Mouse (Mus musculus): Measurements from ENCODE around the gene Mrpl42. TPM values are rescaled to one million over a fixed set of nuclear protein-coding genes. Genes with fewer than 3 reads are reported as not detected.

The Mrpl42 gene
- polyA plus RNA-seq, 2 experiments = 110 to 217 TPM

- ATAC-seq (ENCODE audit: insufficient read depth) = no peak
- WGBS (ENCODE audit: insufficient replicate concordance) = 75% methylated on average over 4 of the region's 4 CpGs
- peaks cover 64% of the 10 kb centered on the region for H3K36me3 ChIP-seq (replicated peaks; ENCODE audit: control insufficient read depth, insufficient read depth, low read depth)
Observed at GRCm38 (mm10) chr10:95545051-95545450, 43.3 kb upstream of the Mrpl42 start.

DNA sequence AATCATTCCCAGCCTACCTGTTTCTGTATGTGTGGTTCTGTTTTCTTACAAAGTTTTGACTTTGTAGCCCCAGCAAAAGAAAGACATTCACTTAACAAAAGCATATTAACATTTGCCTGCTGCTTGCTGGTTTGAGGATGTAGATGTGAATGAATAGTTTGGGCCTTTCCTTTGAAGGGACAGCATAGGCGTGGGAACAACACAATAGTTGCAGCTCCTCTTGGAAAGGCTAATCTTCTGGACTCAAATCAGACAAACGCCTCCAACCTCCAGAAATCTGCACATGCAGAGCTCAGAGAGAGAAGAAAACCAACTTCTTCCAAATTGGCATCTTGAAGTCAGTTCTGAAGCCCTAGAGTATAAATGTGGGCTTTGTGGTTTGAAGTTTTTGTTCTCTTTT is 42.9 kb upstream of the Mrpl42 start:
- H3K36me3 ChIP-seq (replicated peaks; ENCODE audit: control insufficient read depth, insufficient read depth, low read depth) = peaks cover 60% of the 10 kb centered on the region
- H3K9me3 ChIP-seq (ENCODE audit: control insufficient read depth, low read length) = no peaks in the 10 kb centered on the region
- H3K27me3 ChIP-seq (ENCODE audit: control insufficient read depth, insufficient read depth, low read length) = no peaks in the 10 kb centered on the region
- WGBS (ENCODE audit: insufficient replicate concordance) = 84% methylated on average over 2 of the region's 2 CpGs
- no peak for TF ChIP-seq CTCF (IDR thresholded peaks at IDR 0.05; ENCODE audit: low read depth)
- ATAC-seq (ENCODE audit: insufficient read depth) (no peak), DNase-seq (ENCODE audit: low read depth in 3 of 3, low spot score in 3 of 3) (no peak)
- H3K27ac ChIP-seq = no peak overlapping the region
- H3K9ac ChIP-seq (replicated peaks) = no peak overlapping the region
- no peak overlapping the region for H3K4me3 ChIP-seq (ENCODE audit: insufficient read depth in 1 of 2, low read depth in 2 of 2, low read length in 2 of 2)
- H3K4me2 ChIP-seq (ENCODE audit: low read depth) = no peak overlapping the region
- no peaks in the 10 kb centered on the region for H3K4me1 ChIP-seq (replicated peaks; ENCODE audit: control insufficient read depth in 2 of 2, insufficient read depth in 2 of 2, low read length in 1 of 2)

More at GRCm38 (mm10) chr10:95545051-95545450, 43.3 kb upstream of the Mrpl42 start:
- H3K9ac ChIP-seq (replicated peaks) = no peak overlapping the region
- no peaks in the 10 kb centered on the region for H3K9me3 ChIP-seq (ENCODE audit: control insufficient read depth, low read length)
- H3K27ac ChIP-seq = no peak overlapping the region
- no peak overlapping the region for H3K4me3 ChIP-seq (ENCODE audit: insufficient read depth in 1 of 2, low read depth in 2 of 2, low read length in 2 of 2)
- no peaks in the 10 kb centered on the region for H3K4me1 ChIP-seq (replicated peaks; ENCODE audit: control insufficient read depth in 2 of 2, insufficient read depth in 2 of 2, low read length in 1 of 2)
- H3K27me3 ChIP-seq (ENCODE audit: control insufficient read depth, insufficient read depth, low read length) = no peaks in the 10 kb centered on the region
- H3K4me2 ChIP-seq (ENCODE audit: low read depth) = no peak overlapping the region
- TF ChIP-seq EP300 (IDR thresholded peaks at IDR 0.05; ENCODE audit: low read depth) (no peak), CTCF (IDR thresholded peaks at IDR 0.05; ENCODE audit: low read depth) (no peak)
- no peak for DNase-seq (ENCODE audit: low read depth in 3 of 3, low spot score in 3 of 3)

GRCm38 (mm10) chr10:95544004-95544403 is 42.3 kb upstream of the Mrpl42 start:
- Histone ChIP-seq H3K27me3 (ENCODE audit: control insufficient read depth, insufficient read depth, low read length) (no peaks in the 10 kb centered on the region), H3K36me3 (replicated peaks; ENCODE audit: control insufficient read depth, insufficient read depth, low read depth) (peaks cover 54% of the 10 kb centered on the region), H3K27ac (no peak overlapping the region), H3K4me3 (ENCODE audit: insufficient read depth in 1 of 2, low read depth in 2 of 2, low read length in 2 of 2) (no peak overlapping the region), H3K9me3 (ENCODE audit: control insufficient read depth, low read length) (no peaks in the 10 kb centered on the region), H3K9ac (replicated peaks) (no peak overlapping the region), H3K4me2 (ENCODE audit: low read depth) (no peak overlapping the region), H3K4me1 (replicated peaks; ENCODE audit: control insufficient read depth in 2 of 2, insufficient read depth in 2 of 2, low read length in 1 of 2) (no peaks in the 10 kb centered on the region)
- TF ChIP-seq EP300 (IDR thresholded peaks at IDR 0.05; ENCODE audit: low read depth) = no peak
- TF ChIP-seq CTCF (IDR thresholded peaks at IDR 0.05; ENCODE audit: low read depth) = no peak
- DNase-seq (ENCODE audit: low read depth in 3 of 3, low spot score in 3 of 3) (no peak), ATAC-seq (ENCODE audit: insufficient read depth) (no peak)

DNA sequence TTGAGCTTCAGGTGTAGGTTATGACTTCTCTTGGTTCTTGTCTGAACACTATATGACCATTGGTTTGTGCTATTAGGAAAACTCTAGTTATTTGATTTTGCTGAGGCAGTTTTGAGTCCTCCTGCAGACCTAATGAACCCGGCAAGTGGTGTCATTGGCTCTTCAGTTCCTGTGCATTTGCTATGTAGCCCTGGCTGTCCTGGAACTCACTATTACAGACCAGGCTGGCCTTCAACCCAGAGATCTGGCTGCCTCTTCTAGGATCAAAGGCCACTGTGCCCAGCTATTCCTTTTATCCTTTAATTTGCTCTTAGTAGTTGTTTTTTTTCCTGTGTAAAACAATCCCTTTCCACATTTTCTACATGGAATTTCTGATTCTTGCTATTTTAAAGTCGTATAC is 41.6 kb upstream of the Mrpl42 start:
- no peak for ATAC-seq (ENCODE audit: insufficient read depth)
- 82% methylated on average over 2 of the region's 2 CpGs for WGBS (ENCODE audit: insufficient replicate concordance)
- Histone ChIP-seq H3K4me3 (ENCODE audit: insufficient read depth in 1 of 2, low read depth in 2 of 2, low read length in 2 of 2) (no peak overlapping the region), H3K9me3 (ENCODE audit: control insufficient read depth, low read length) (no peaks in the 10 kb centered on the region), H3K27ac (no peak overlapping the region), H3K4me1 (replicated peaks; ENCODE audit: control insufficient read depth in 2 of 2, insufficient read depth in 2 of 2, low read length in 1 of 2) (no peaks in the 10 kb centered on the region), H3K4me2 (ENCODE audit: low read depth) (no peak overlapping the region), H3K9ac (replicated peaks) (no peak overlapping the region), H3K27me3 (ENCODE audit: control insufficient read depth, insufficient read depth, low read length) (no peaks in the 10 kb centered on the region), H3K36me3 (replicated peaks; ENCODE audit: control insufficient read depth, insufficient read depth, low read depth) (peaks cover 48% of the 10 kb centered on the region)
- no peak for TF ChIP-seq EP300 (IDR thresholded peaks at IDR 0.05; ENCODE audit: low read depth)
- TF ChIP-seq CTCF (IDR thresholded peaks at IDR 0.05; ENCODE audit: low read depth) = no peak
- DNase-seq (ENCODE audit: low read depth in 3 of 3, low spot score in 3 of 3) = no peak

- Histone ChIP-seq H3K36me3 (replicated peaks; ENCODE audit: control insufficient read depth, insufficient read depth, low read depth) (peaks cover 44% of the 10 kb centered on the region), H3K4me3 (ENCODE audit: insufficient read depth in 1 of 2, low read depth in 2 of 2, low read length in 2 of 2) (no peak overlapping the region), H3K4me2 (ENCODE audit: low read depth) (no peak overlapping the region), H3K4me1 (replicated peaks; ENCODE audit: control insufficient read depth in 2 of 2, insufficient read depth in 2 of 2, low read length in 1 of 2) (peaks cover 0 to 2% of the 10 kb centered on the region in 2 experiments; a peak in 2 of 4 replicates), H3K9me3 (ENCODE audit: control insufficient read depth, low read length) (no peaks in the 10 kb centered on the region), H3K27ac (no peak overlapping the region), H3K9ac (replicated peaks) (no peak overlapping the region), H3K27me3 (ENCODE audit: control insufficient read depth, insufficient read depth, low read length) (no peaks in the 10 kb centered on the region)
- ATAC-seq (ENCODE audit: insufficient read depth) (no peak), DNase-seq (ENCODE audit: low read depth in 3 of 3, low spot score in 3 of 3) (no peak)
- TF ChIP-seq CTCF (IDR thresholded peaks at IDR 0.05; ENCODE audit: low read depth) (no peak), EP300 (IDR thresholded peaks at IDR 0.05; ENCODE audit: low read depth) (no peak)
- WGBS (ENCODE audit: insufficient replicate concordance) = 89% methylated on average over 4 of the region's 4 CpGs
Observed at GRCm38 (mm10) chr10:95542916-95543315, 41.2 kb upstream of the Mrpl42 start.
